Mouse (Mus musculus) spleen, postnatal 0 days (tissue): ENCODE data around the gene Psapl1. TPM values are rescaled to one million over a fixed set of nuclear protein-coding genes. Genes with fewer than 3 reads are reported as not detected.

Source experiments
- polyA plus RNA-seq: library from polyadenylated mRNA; unstranded; fragments of >200 nt; fragmentation: Nextera tagmentation; extraction: Ambion mirVana; gene quantifications from 2 replicates; pipeline ENCODE4 v1.2.1, GENCODE M21; 2015

The Psapl1 gene
- 0.05 TPM in 2 replicates for polyA plus RNA-seq

GRCm38 (mm10) chr5:36203916-36204315 is at the start of gene Psapl1:
Gene Psapl1 (plus strand): TSS chr5:36204021.

Other genes with a start within 250 kb of the Psapl1 start
- 0.87 and 1.1 TPM in 2 replicates for gene Sorcs2, start 194.1 kb downstream of the Psapl1 start, polyA plus RNA-seq